Mouse (Mus musculus): ENCODE measurements around the gene Osbpl3. TPM values are rescaled to one million over a fixed set of nuclear protein-coding genes. Genes with fewer than 3 reads are reported as not detected.

Gene Osbpl3
- polyA plus RNA-seq, 1 experiment from 2014 or later, result 4.5 TPM

GRCm38 (mm10) chr6:50291650-50292049 lies 164.4 kb downstream of the Osbpl3 start:
- Histone ChIP-seq H3K9ac (no peak overlapping the region), H3K4me2 (no peak overlapping the region), H3K4me1 (no peaks in the 10 kb centered on the region), H3K36me3 (ENCODE audit: poor library complexity, severe bottlenecking) (no peaks in the 10 kb centered on the region), H3K27me3 (no peaks in the 10 kb centered on the region), H3K4me3 (no peak overlapping the region), H3K27ac (no peak overlapping the region), H3K9me3 (replicated peaks) (no peaks in the 10 kb centered on the region)
- no peak for ATAC-seq
- 89% methylated on average over 4 of the region's 4 CpGs for WGBS

GRCm38 (mm10) chr6:50286881-50287280 lies 169.1 kb downstream of the Osbpl3 start:
- H3K4me1 ChIP-seq, result no peaks in the 10 kb centered on the region
- no peak overlapping the region for H3K4me2 ChIP-seq
- H3K9ac ChIP-seq, result no peak overlapping the region
- H3K27me3 ChIP-seq, result no peaks in the 10 kb centered on the region
- H3K9me3 ChIP-seq (replicated peaks), result no peaks in the 10 kb centered on the region
- no peak for ATAC-seq
- WGBS, result 88% methylated on average over 3 of the region's 3 CpGs
- no peaks in the 10 kb centered on the region for H3K36me3 ChIP-seq (ENCODE audit: poor library complexity, severe bottlenecking)
- no peak overlapping the region for H3K4me3 ChIP-seq
- H3K27ac ChIP-seq, result no peak overlapping the region

GRCm38 (mm10) chr6:50279642-50280041 lies 176.4 kb downstream of the Osbpl3 start:
- Histone ChIP-seq H3K36me3 (ENCODE audit: poor library complexity, severe bottlenecking) (no peaks in the 10 kb centered on the region), H3K9ac (no peak overlapping the region), H3K4me2 (no peak overlapping the region), H3K27me3 (no peaks in the 10 kb centered on the region), H3K4me3 (no peak overlapping the region), H3K4me1 (no peaks in the 10 kb centered on the region), H3K27ac (no peak overlapping the region), H3K9me3 (replicated peaks) (no peaks in the 10 kb centered on the region)
- 93% methylated on average over 7 of the region's 7 CpGs for WGBS
- no peak for ATAC-seq

- H3K27me3 ChIP-seq, result no peaks in the 10 kb centered on the region
- 88% methylated on average over 4 of the region's 4 CpGs for WGBS
- no peak for ATAC-seq
- H3K27ac ChIP-seq, result no peak overlapping the region
- no peaks in the 10 kb centered on the region for H3K9me3 ChIP-seq (replicated peaks)
- no peaks in the 10 kb centered on the region for H3K36me3 ChIP-seq (ENCODE audit: poor library complexity, severe bottlenecking)
- no peak overlapping the region for H3K9ac ChIP-seq
- H3K4me1 ChIP-seq, result no peaks in the 10 kb centered on the region
- H3K4me2 ChIP-seq, result no peak overlapping the region
- H3K4me3 ChIP-seq, result no peak overlapping the region
These were observed 182.1 kb downstream of the Osbpl3 start for GRCm38 (mm10) chr6:50273947-50274346.

GRCm38 (mm10) chr6:50273416-50273815 lies 182.6 kb downstream of the Osbpl3 start:
- Histone ChIP-seq H3K4me2 (no peak overlapping the region), H3K27ac (no peak overlapping the region), H3K36me3 (ENCODE audit: poor library complexity, severe bottlenecking) (no peaks in the 10 kb centered on the region), H3K4me3 (no peak overlapping the region), H3K4me1 (no peaks in the 10 kb centered on the region), H3K27me3 (no peaks in the 10 kb centered on the region), H3K9me3 (replicated peaks) (no peaks in the 10 kb centered on the region), H3K9ac (no peak overlapping the region)
- no peak for ATAC-seq
- WGBS, result 85% methylated on average over 1 of the region's 1 CpGs

GRCm38 (mm10) chr6:50263670-50264069 lies 192.3 kb downstream of the Osbpl3 start, which contains the start of gene Gsdme:
Gene Gsdme (minus strand): TSS chr6:50263862.
- Histone ChIP-seq H3K4me3 (no peak within 1 kb of the TSS), H3K36me3 (ENCODE audit: poor library complexity, severe bottlenecking) (no peaks in the 10 kb centered on the region), H3K9me3 (replicated peaks) (no peaks in the 10 kb centered on the region), H3K4me1 (peaks cover 20% of the 10 kb centered on the region; the same call in 1 of the 2 replicates), H3K4me2 (no peak within 1 kb of the TSS), H3K27me3 (no peaks in the 10 kb centered on the region), H3K27ac (no peak within 1 kb of the TSS), H3K9ac (no peak within 1 kb of the TSS)
- ATAC-seq, result no peak
- WGBS, result 91% methylated on average over 6 of the region's 6 CpGs

- 0 out of 2 replicates have a peak, but pooled peaks have one; percentile 25 for ATAC-seq
- WGBS, result 30% methylated on average over 7 of the region's 7 CpGs
- Histone ChIP-seq H3K27me3 (no peaks in the 10 kb centered on the region), H3K9ac (peak overlapping the region; percentile 78), H3K36me3 (ENCODE audit: poor library complexity, severe bottlenecking) (no peaks in the 10 kb centered on the region), H3K4me2 (peak overlapping the region; percentile 77), H3K9me3 (replicated peaks) (no peaks in the 10 kb centered on the region), H3K27ac (no peak overlapping the region), H3K4me1 (peaks cover 20% of the 10 kb centered on the region; the same call in 1 of the 2 replicates), H3K4me3 (peak overlapping the region; percentile 55)
These were observed 193.7 kb downstream of the Osbpl3 start for GRCm38 (mm10) chr6:50262310-50262709.

GRCm38 (mm10) chr6:50261922-50262261 lies 194.1 kb downstream of the Osbpl3 start:
- H3K27me3 ChIP-seq, result no peaks in the 10 kb centered on the region
- under 1% methylated on average over 6 of the region's 6 CpGs for WGBS
- H3K36me3 ChIP-seq (ENCODE audit: poor library complexity, severe bottlenecking), result no peaks in the 10 kb centered on the region
- H3K27ac ChIP-seq, result no peak overlapping the region
- H3K4me1 ChIP-seq, result peaks cover 20% of the 10 kb centered on the region; the same call in 1 of the 2 replicates
- H3K4me3 ChIP-seq, result peak overlapping the region; percentile 55
- no peaks in the 10 kb centered on the region for H3K9me3 ChIP-seq (replicated peaks)
- no peak; the same call in 1 of the 2 replicates for ATAC-seq
- peak overlapping the region; percentile 78 for H3K9ac ChIP-seq
- H3K4me2 ChIP-seq, result peak overlapping the region; percentile 77

GRCm38 (mm10) chr6:50261201-50261921 lies 194.6 kb downstream of the Osbpl3 start:
- Histone ChIP-seq H3K36me3 (ENCODE audit: poor library complexity, severe bottlenecking) (no peaks in the 10 kb centered on the region), H3K4me1 (peaks cover 20% of the 10 kb centered on the region; the same call in 1 of the 2 replicates), H3K4me3 (peak overlapping the region; percentile 55), H3K27ac (peak overlapping the region; percentile 61), H3K27me3 (no peaks in the 10 kb centered on the region), H3K9ac (peak overlapping the region; percentile 78), H3K9me3 (replicated peaks) (no peaks in the 10 kb centered on the region), H3K4me2 (peak overlapping the region; percentile 77)
- 1% methylated on average over 28 of the region's 35 CpGs for WGBS
- ATAC-seq, result peak; percentile 92

GRCm38 (mm10) chr6:50255356-50255755 lies 200.6 kb downstream of the Osbpl3 start:
- ATAC-seq, result no peak
- no peak overlapping the region for H3K4me2 ChIP-seq
- no peak overlapping the region for H3K4me3 ChIP-seq
- H3K9ac ChIP-seq, result no peak overlapping the region
- H3K27ac ChIP-seq, result no peak overlapping the region
- H3K4me1 ChIP-seq, result peaks cover 4% of the 10 kb centered on the region; the same call in 1 of the 2 replicates
- no peaks in the 10 kb centered on the region for H3K9me3 ChIP-seq (replicated peaks)
- WGBS, result 81% methylated on average over 5 of the region's 5 CpGs
- H3K36me3 ChIP-seq (ENCODE audit: poor library complexity, severe bottlenecking), result no peaks in the 10 kb centered on the region
- H3K27me3 ChIP-seq, result no peaks in the 10 kb centered on the region

GRCm38 (mm10) chr6:50254723-50255184 lies 201.2 kb downstream of the Osbpl3 start:
- H3K9me3 ChIP-seq (replicated peaks), result no peaks in the 10 kb centered on the region
- 73% methylated on average over 10 of the region's 10 CpGs for WGBS
- no peak overlapping the region for H3K9ac ChIP-seq
- no peak overlapping the region for H3K4me2 ChIP-seq
- no peaks in the 10 kb centered on the region for H3K27me3 ChIP-seq
- no peak overlapping the region for H3K27ac ChIP-seq
- no peaks in the 10 kb centered on the region for H3K36me3 ChIP-seq (ENCODE audit: poor library complexity, severe bottlenecking)
- H3K4me3 ChIP-seq, result no peak overlapping the region
- H3K4me1 ChIP-seq, result no peaks in the 10 kb centered on the region
- ATAC-seq, result no peak

- 78% methylated on average over 5 of the region's 5 CpGs for WGBS
These were observed 203.3 kb downstream of the Osbpl3 start for GRCm38 (mm10) chr6:50252690-50253089.

More at GRCm38 (mm10) chr6:50252690-50253089, 203.3 kb downstream of the Osbpl3 start:
- no peaks in the 10 kb centered on the region for H3K4me1 ChIP-seq
- no peak overlapping the region for H3K4me3 ChIP-seq
- no peaks in the 10 kb centered on the region for H3K9me3 ChIP-seq (replicated peaks)
- no peaks in the 10 kb centered on the region for H3K27me3 ChIP-seq
- H3K36me3 ChIP-seq (ENCODE audit: poor library complexity, severe bottlenecking), result no peaks in the 10 kb centered on the region
- H3K27ac ChIP-seq, result no peak overlapping the region
- H3K4me2 ChIP-seq, result no peak overlapping the region
- H3K9ac ChIP-seq, result no peak overlapping the region
- no peak for ATAC-seq

Data from forebrain, embryonic 13.5 days (tissue).